17 mouse cellular contexts compared by ENCODE assay signal in genomic region chr1:41449972-41450371, GRCm38 (mm10).
"Had no signal": no experiment of that assay in that cellular context is flagged by ENCODE, and none has a peak within 500 bp of the region (broad histone marks: within the 10 kb centered on the region; RNA-seq: fewer than 3 reads in every experiment).

No protein-coding gene starts in this region.

- H3K4me2 ChIP-seq: lung, embryonic 15.5 days; midbrain, embryonic 12.5 days; neural tube, embryonic 12.5 days; stomach, embryonic 15.5 days had no signal

- H3K4me1 ChIP-seq: lung, embryonic 15.5 days; neural tube, embryonic 12.5 days; stomach, embryonic 15.5 days had no signal

- H3K9ac ChIP-seq: lung, embryonic 15.5 days; midbrain, embryonic 12.5 days; neural tube, embryonic 12.5 days; stomach, embryonic 15.5 days had no signal

- H3K27ac ChIP-seq: lung, embryonic 15.5 days; macrophage; midbrain, embryonic 12.5 days; neural tube, embryonic 12.5 days; stomach, embryonic 15.5 days; stomach, postnatal 0 days had no signal

- H3K4me3 ChIP-seq: lung, embryonic 15.5 days; megakaryocyte, embryonic 14.5 days; midbrain, embryonic 12.5 days; neural tube, embryonic 12.5 days; stomach, embryonic 15.5 days had no signal

- ATAC-seq: lung, postnatal 0 days; midbrain, embryonic 16.5 days had no signal

- H3K36me3 ChIP-seq: lung, embryonic 15.5 days; midbrain, embryonic 12.5 days; neural tube, embryonic 12.5 days; stomach, embryonic 15.5 days had no signal

- H3K9me3 ChIP-seq: lung, embryonic 15.5 days; megakaryocyte, embryonic 14.5 days; midbrain, embryonic 12.5 days; neural tube, embryonic 12.5 days; stomach, embryonic 15.5 days had no signal

- DNase-seq: lung, adult 2 months; lung, postnatal 14 days; lung, postnatal 36 days; midbrain, embryonic 14.5 days; right cerebral cortex, postnatal 14 days; thymus, adult 2 months; thymus, postnatal 25 days; thymus, postnatal 4 days had no signal

- H3K27me3 ChIP-seq: lung, embryonic 15.5 days; megakaryocyte, embryonic 14.5 days; midbrain, embryonic 12.5 days; neural tube, embryonic 12.5 days; stomach, embryonic 15.5 days had no signal
